Mouse (Mus musculus) spleen, adult 2 months (tissue): ENCODE results near the gene Prg2.

ENCODE experiments used
- CTCF ChIP-seq: fragments of 200-500 bp; IDR thresholded peaks from 2 replicates; pipeline ENCODE4 v1.5.1; 2011; ENCODE audit warnings: mild to moderate bottlenecking, inconsistent platforms; ENCODE audit not compliant: insufficient read depth, insufficient read length, insufficient replicate concordance; ENCODE audit errors: extremely low read depth
- POLR2A ChIP-seq: fragments of 200-500 bp; IDR thresholded peaks from 2 replicates; pipeline ENCODE4 v1.6.1; 2011; ENCODE audit warnings: low read depth, low read length, inconsistent platforms

GRCm38 (mm10) chr2:84956274-84956673, 24.0 kb upstream of the Prg2 start:
- peak; percentile 95 for TF ChIP-seq CTCF
- no peak for TF ChIP-seq POLR2A
